Mouse (Mus musculus): ENCODE measurements at regions not wholly inside any gene's neighbourhood (a gene's known extent, or its start where the extent isn't known, plus 50 kb on each side); places are given as distances from the start of the nearest gene placed in this dataset.

DNA sequence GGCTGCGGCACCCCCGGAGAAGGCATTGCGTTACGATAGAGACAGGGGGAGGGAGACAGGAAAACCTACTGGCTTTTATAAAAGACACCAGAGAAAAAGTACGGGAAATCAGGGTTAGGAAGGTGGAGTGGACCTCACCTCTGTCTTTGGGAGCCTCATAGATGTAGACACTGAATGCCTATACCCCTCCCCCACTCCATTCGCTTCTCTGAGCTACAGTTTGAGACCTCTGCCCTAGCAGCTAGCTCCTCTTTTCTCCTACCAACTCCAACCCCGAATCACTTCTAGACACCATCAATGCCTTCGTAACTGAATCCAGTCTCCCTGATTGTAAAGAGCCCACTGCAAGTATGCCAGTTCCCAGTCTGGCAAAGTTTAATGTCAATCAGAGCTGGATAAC lies 118.5 kb downstream of the Slc38a6 start:
- ATAC-seq (replicated peaks; ENCODE audit: low read depth, poor library complexity, severe bottlenecking): no peak

DNA sequence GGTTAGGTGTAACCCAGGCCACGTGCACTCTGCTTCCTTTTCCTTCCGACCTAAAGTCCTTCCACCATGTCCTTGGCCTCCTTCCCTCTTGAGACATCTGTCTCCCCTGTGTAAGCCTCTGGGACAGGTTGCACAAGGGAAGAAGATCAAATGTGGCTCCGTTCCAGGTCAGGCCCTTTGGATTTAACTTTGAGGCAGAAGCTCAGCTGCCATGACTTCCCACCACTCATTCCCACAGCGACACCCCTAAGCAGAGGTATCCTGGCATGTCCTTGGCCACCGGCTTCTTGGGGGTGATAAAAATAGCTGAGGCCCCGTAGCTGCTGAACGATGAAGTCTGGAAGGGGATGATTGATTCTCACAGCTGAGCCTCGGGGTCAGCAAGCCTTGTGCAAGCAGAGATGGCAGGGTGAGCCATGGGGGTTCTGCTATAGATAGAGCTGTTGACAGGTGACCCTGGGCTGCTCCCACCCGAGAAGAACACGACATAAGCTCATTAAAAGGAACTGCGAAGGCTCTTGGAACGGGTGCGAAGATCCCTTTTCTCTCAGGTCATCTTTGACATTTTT lies 117.4 kb downstream of the Slc38a6 start:
- ATAC-seq (replicated peaks; ENCODE audit: low read depth, poor library complexity, severe bottlenecking): no peak
